Mouse (Mus musculus) liver, adult 2 months (tissue): ENCODE measurements around the gene Rnf126. TPM values are rescaled to one million over a fixed set of nuclear protein-coding genes. Genes with fewer than 3 reads are reported as not detected.
A peak's percentile ranks its signal among the peaks of the same experiment; 100 is the strongest.

ENCODE experiments used
- DNase-seq: peaks from one replicate; pipeline ENCODE4 v3.0.0-alpha.2; 2011; ENCODE audit warnings: low read depth, low spot score; ENCODE audit errors: extremely low read depth
- H3K27ac ChIP-seq: fragments of 200-500 bp; replicated peaks from 2 replicates; pipeline ENCODE4 v1.5.1; 2012; ENCODE audit warnings: low read depth, mild to moderate bottlenecking, control low read depth, inconsistent platforms, low read length; ENCODE audit not compliant: insufficient read depth
- H3K27me3 ChIP-seq: fragments of 200-500 bp; 2 replicates; pipeline ENCODE4 v1.6.1; 2012; ENCODE audit warnings: mild to moderate bottlenecking, moderate library complexity, low read length, inconsistent platforms; ENCODE audit not compliant: control insufficient read depth, insufficient read depth
- H3K36me3 ChIP-seq: fragments of 200-500 bp; 2 replicates; pipeline ENCODE4 v1.6.1; 2012; ENCODE audit warnings: low read length, inconsistent platforms; ENCODE audit not compliant: control insufficient read depth, insufficient read depth
- H3K4me1 ChIP-seq: fragments of 200-500 bp; 2 replicates; pipeline ENCODE4 v1.6.1; 2011; ENCODE audit warnings: low read length; ENCODE audit not compliant: control insufficient read depth, insufficient read depth
- H3K4me3 ChIP-seq: fragments of 200-500 bp; 2 replicates; pipeline ENCODE4 v1.5.1; 2011; ENCODE audit warnings: low read depth, mild to moderate bottlenecking, control low read depth, low read length, moderate library complexity; ENCODE audit not compliant: insufficient read depth
- H3K79me2 ChIP-seq: fragments of 200-500 bp; 2 replicates; pipeline ENCODE4 v1.6.1; 2012; ENCODE audit warnings: inconsistent platforms, mild to moderate bottlenecking, low read length, moderate library complexity; ENCODE audit not compliant: control insufficient read depth, insufficient read depth
- H3K9ac ChIP-seq: fragments of 200-500 bp; 2 replicates; pipeline ENCODE4 v1.6.1; 2012; ENCODE audit warnings: low read depth, mild to moderate bottlenecking, control low read depth, inconsistent platforms, low read length
- CTCF ChIP-seq: fragments of 200-500 bp; IDR thresholded peaks from 2 replicates; pipeline ENCODE4 v1.5.1; 2011; ENCODE audit warnings: low read depth, low read length, control low read depth
- POLR2A ChIP-seq: fragments of 200-500 bp; IDR thresholded peaks from 2 replicates; pipeline ENCODE4 v1.6.1; 2011; ENCODE audit warnings: low read length, control low read depth; ENCODE audit not compliant: insufficient read depth; ENCODE audit errors: extremely low read depth
- WGBS: fragments of 180-500 bp; shearing (Covaris S2); methylation state at CpG from one replicate; pipeline ENCODE4 v1.1.7; 2018; 5-methylcytosine and 5-hydroxymethylcytosine counted together
- polyA plus RNA-seq: library from polyadenylated mRNA; depleted of rRNA; stranded (reverse); fragments of >200 nt; gene quantifications from 2 replicates; pipeline ENCODE4 v1.2.3, GENCODE M21; 2012
- total RNA-seq: library from RNA; depleted of rRNA; stranded (reverse); fragments of >200 nt; gene quantifications from 2 replicates; pipeline ENCODE4 v1.2.3, GENCODE M21; 2014

Gene Rnf126
- total and polyA plus RNA-seq, 2 experiments: 7.6 to 70.6 TPM

DNA sequence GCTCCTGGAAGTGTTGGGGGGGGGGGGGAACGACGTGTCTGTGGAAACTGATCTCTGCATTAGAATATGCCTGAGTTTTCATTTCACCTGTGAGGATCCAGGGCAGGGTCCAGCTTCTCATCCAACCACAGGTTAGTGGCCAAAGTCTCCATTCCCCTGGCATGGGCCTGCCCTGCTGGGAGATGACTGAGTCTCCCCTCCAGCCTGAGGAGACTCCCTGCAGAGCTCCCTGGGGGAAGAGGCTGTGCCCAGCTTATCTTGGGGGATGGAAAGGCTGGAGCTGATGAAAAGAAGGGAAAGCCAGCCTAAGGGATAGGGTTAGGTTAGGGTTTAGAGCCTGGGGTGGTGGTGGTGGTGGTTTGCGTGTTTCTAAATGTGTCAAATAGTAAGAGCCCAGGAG lies 35.1 kb upstream of the Rnf126 start:
- 14% methylated on average over 3 of the region's 3 CpGs for WGBS
- H3K27ac ChIP-seq: peak overlapping the region; percentile 64
- peak overlapping the region; percentile 46; the same call in 1 of the 2 replicates for H3K4me3 ChIP-seq
- no peaks in the 10 kb centered on the region for H3K36me3 ChIP-seq
- peak overlapping the region; percentile 22 for H3K9ac ChIP-seq
- no peaks in the 10 kb centered on the region for H3K79me2 ChIP-seq
- peaks cover 15% of the 10 kb centered on the region for H3K4me1 ChIP-seq
- peak; percentile 61 for DNase-seq
- H3K27me3 ChIP-seq: no peaks in the 10 kb centered on the region
- TF ChIP-seq POLR2A (no peak), CTCF (no peak)

- Histone ChIP-seq H3K27me3 (no peaks in the 10 kb centered on the region), H3K4me3 (no peak overlapping the region), H3K27ac (no peak overlapping the region), H3K36me3 (no peaks in the 10 kb centered on the region), H3K9ac (no peak overlapping the region), H3K79me2 (no peaks in the 10 kb centered on the region), H3K4me1 (peaks cover 15% of the 10 kb centered on the region)
- no peak for TF ChIP-seq CTCF
- no peak for TF ChIP-seq POLR2A
- 58% methylated on average over 11 of the region's 11 CpGs for WGBS
- DNase-seq: peak; percentile 43
Measured at GRCm38 (mm10) chr10:79800508-79800907, 33.8 kb upstream of the Rnf126 start.

- no peak for DNase-seq
- Histone ChIP-seq H3K79me2 (no peaks in the 10 kb centered on the region), H3K27me3 (0 out of 2 replicates have a peak, but pooled peaks cover 5% of the 10 kb centered on the region), H3K4me3 (no peak overlapping the region), H3K4me1 (peaks cover 15% of the 10 kb centered on the region), H3K9ac (no peak overlapping the region), H3K27ac (no peak overlapping the region), H3K36me3 (no peaks in the 10 kb centered on the region)
- WGBS: 89% methylated on average over 12 of the region's 12 CpGs
- TF ChIP-seq CTCF (no peak), POLR2A (no peak)
Measured at GRCm38 (mm10) chr10:79798289-79798928, 31.7 kb upstream of the Rnf126 start.

DNA sequence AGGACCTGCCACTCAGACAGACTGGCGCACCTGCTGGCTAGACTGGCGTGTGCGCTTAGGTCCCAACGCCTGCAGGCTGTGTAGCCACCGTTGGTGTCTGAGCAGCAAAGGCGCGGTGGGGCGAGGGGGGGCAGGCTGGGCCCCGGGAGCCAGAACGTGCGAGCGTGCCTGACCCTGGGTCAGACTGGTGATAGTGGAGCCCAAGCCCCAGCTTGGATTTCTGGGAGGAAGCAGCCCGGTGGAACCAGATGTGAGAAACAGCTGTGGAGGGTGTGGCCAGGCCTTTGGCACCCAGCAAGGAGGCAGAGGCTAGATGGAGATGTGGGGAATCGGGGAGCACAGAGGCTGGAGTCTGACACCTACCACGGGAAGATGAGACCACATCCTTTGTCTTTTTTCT lies 30.6 kb upstream of the Rnf126 start:
- no peaks in the 10 kb centered on the region for H3K36me3 ChIP-seq
- no peak overlapping the region for H3K27ac ChIP-seq
- 0 out of 2 replicates have a peak, but pooled peaks cover 5% of the 10 kb centered on the region for H3K27me3 ChIP-seq
- WGBS: 73% methylated on average over 15 of the region's 15 CpGs
- no peaks in the 10 kb centered on the region for H3K79me2 ChIP-seq
- H3K4me3 ChIP-seq: no peak overlapping the region
- H3K9ac ChIP-seq: no peak overlapping the region
- DNase-seq: no peak
- TF ChIP-seq POLR2A (no peak), CTCF (no peak)
- H3K4me1 ChIP-seq: peaks cover 8% of the 10 kb centered on the region

- no peak for DNase-seq
- Histone ChIP-seq H3K9ac (no peak overlapping the region), H3K36me3 (no peaks in the 10 kb centered on the region), H3K27ac (no peak overlapping the region), H3K4me1 (no peaks in the 10 kb centered on the region), H3K27me3 (0 out of 2 replicates have a peak, but pooled peaks cover 5% of the 10 kb centered on the region), H3K4me3 (no peak overlapping the region), H3K79me2 (no peaks in the 10 kb centered on the region)
- no peak for TF ChIP-seq POLR2A
- no peak for TF ChIP-seq CTCF
- 97% methylated on average over 3 of the region's 3 CpGs for WGBS
Measured at GRCm38 (mm10) chr10:79795905-79796304, 29.2 kb upstream of the Rnf126 start.

DNA sequence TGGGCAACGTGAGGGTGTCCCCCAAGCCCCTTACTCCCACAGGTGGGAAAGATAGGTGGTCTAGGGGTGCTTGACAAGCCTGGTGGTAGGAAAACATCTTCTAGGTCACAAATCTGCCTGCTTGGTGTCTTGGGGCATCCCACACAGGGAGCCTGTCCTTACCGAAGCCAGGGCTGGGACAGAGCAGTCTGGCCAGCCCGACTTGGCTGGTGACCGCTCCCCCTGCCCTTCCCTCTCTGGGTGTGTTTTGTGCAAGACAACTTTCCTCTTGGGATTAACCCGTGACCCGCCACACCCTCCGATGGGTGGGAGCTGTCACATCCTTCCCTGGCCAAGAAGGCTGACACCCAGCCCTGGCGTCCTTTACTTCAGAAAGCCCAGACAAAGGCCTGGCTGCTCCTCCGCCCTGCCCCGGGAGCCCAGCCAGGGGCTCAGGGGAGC lies 27.8 kb upstream of the Rnf126 start:
- H3K27ac ChIP-seq: no peak overlapping the region
- TF ChIP-seq CTCF: no peak
- no peak for TF ChIP-seq POLR2A
- H3K79me2 ChIP-seq: no peaks in the 10 kb centered on the region
- 0 out of 2 replicates have a peak, but pooled peaks cover 5% of the 10 kb centered on the region for H3K27me3 ChIP-seq
- no peaks in the 10 kb centered on the region for H3K36me3 ChIP-seq
- H3K4me1 ChIP-seq: no peaks in the 10 kb centered on the region
- 53% methylated on average over 10 of the region's 10 CpGs for WGBS
- peak overlapping the region; percentile 35 for H3K9ac ChIP-seq
- DNase-seq: no peak
- H3K4me3 ChIP-seq: peak overlapping the region; percentile 70
